Mouse (Mus musculus): ENCODE data around the gene Rps15.

Rps15 gene

GRCm38 (mm10) chr10:80288657-80289056 is 3.6 kb upstream of the Rps15 start:
- DNase-seq (ENCODE audit: low spot score): no peak

GRCm38 (mm10) chr10:80293325-80293724 is 1.1 kb downstream of the Rps15 start:
- no peak for DNase-seq (ENCODE audit: low spot score)

GRCm38 (mm10) chr10:80294311-80294710 is 2.1 kb downstream of the Rps15 start:
- no peak for DNase-seq (ENCODE audit: low spot score)

GRCm38 (mm10) chr10:80294788-80295303 is 2.6 kb downstream of the Rps15 start:
- no peak for DNase-seq (ENCODE audit: low spot score)

- peak; percentile 78 for DNase-seq (ENCODE audit: low spot score)
Observed at GRCm38 (mm10) chr10:80295618-80296425, 3.6 kb downstream of the Rps15 start, which contains the start of gene Apc2. Apc2 (plus strand) TSS chr10:80295977.

- no peak for DNase-seq (ENCODE audit: low spot score)
Observed at GRCm38 (mm10) chr10:80296824-80297223, 4.6 kb downstream of the Rps15 start.

GRCm38 (mm10) chr10:80297526-80298133 is 5.4 kb downstream of the Rps15 start:
- DNase-seq (ENCODE audit: low spot score): no peak

- no peak for DNase-seq (ENCODE audit: low spot score)
Observed at GRCm38 (mm10) chr10:80298571-80299281, 6.5 kb downstream of the Rps15 start.

GRCm38 (mm10) chr10:80299301-80299700 is 7.0 kb downstream of the Rps15 start:
- DNase-seq (ENCODE audit: low spot score): no peak

GRCm38 (mm10) chr10:80299824-80300223 is 7.6 kb downstream of the Rps15 start:
- DNase-seq (ENCODE audit: low spot score): no peak

- DNase-seq (ENCODE audit: low spot score): no peak
Observed at GRCm38 (mm10) chr10:80300672-80301181, 8.5 kb downstream of the Rps15 start.

GRCm38 (mm10) chr10:80301256-80302081 is 9.2 kb downstream of the Rps15 start:
- no peak for DNase-seq (ENCODE audit: low spot score)

- DNase-seq (ENCODE audit: low spot score): no peak
Observed at GRCm38 (mm10) chr10:80302082-80302355, 9.8 kb downstream of the Rps15 start.

GRCm38 (mm10) chr10:80302471-80302881 is 10.2 kb downstream of the Rps15 start:
- peak; percentile 83 for DNase-seq (ENCODE audit: low spot score)

GRCm38 (mm10) chr10:80304458-80304857 is 12.2 kb downstream of the Rps15 start:
- DNase-seq (ENCODE audit: low spot score): no peak

- DNase-seq (ENCODE audit: low spot score): peak; percentile 23
Observed at GRCm38 (mm10) chr10:80304862-80305261, 12.6 kb downstream of the Rps15 start.

GRCm38 (mm10) chr10:80311560-80311959 is 19.3 kb downstream of the Rps15 start:
- DNase-seq (ENCODE audit: low spot score): no peak

GRCm38 (mm10) chr10:80312586-80313504 is 20.6 kb downstream of the Rps15 start:
- no peak for DNase-seq (ENCODE audit: low spot score)

- no peak for DNase-seq (ENCODE audit: low spot score)
Observed at GRCm38 (mm10) chr10:80313627-80314201, 21.5 kb downstream of the Rps15 start.

- no peak for DNase-seq (ENCODE audit: low spot score)
Observed at GRCm38 (mm10) chr10:80314494-80315001, 22.3 kb downstream of the Rps15 start.

All from lung, postnatal 25 days (tissue).